Mouse (Mus musculus) olfactory bulb, adult 2 months (tissue): ENCODE measurements around the gene Slc6a1. TPM values are rescaled to one million over a fixed set of nuclear protein-coding genes. Genes with fewer than 3 reads are reported as not detected.

Experiments
- H3K27ac ChIP-seq: fragments of 200-500 bp; 2 replicates; pipeline ENCODE4 v1.5.1; 2012; ENCODE audit warnings: low read depth, low read length; ENCODE audit not compliant: insufficient read depth
- H3K4me1 ChIP-seq: fragments of 200-500 bp; 2 replicates; pipeline ENCODE4 v1.6.1; 2012; ENCODE audit warnings: low read length; ENCODE audit not compliant: control insufficient read depth, insufficient read depth
- H3K4me3 ChIP-seq: fragments of 200-500 bp; 2 replicates; pipeline ENCODE4 v1.5.1; 2012; ENCODE audit warnings: mild to moderate bottlenecking, low read depth, low read length, moderate library complexity; ENCODE audit not compliant: insufficient read depth
- CTCF ChIP-seq: fragments of 200-500 bp; IDR thresholded peaks from 2 replicates; pipeline ENCODE4 v1.5.1; 2012; ENCODE audit warnings: low read depth, mild to moderate bottlenecking, low read length, moderate library complexity; ENCODE audit not compliant: insufficient read depth
- POLR2A ChIP-seq: fragments of 200-500 bp; IDR thresholded peaks from 2 replicates; pipeline ENCODE4 v1.6.1; 2012; ENCODE audit warnings: mild to moderate bottlenecking, low read depth, low read length, moderate library complexity; ENCODE audit not compliant: insufficient read depth
- WGBS: fragments of 180-500 bp; shearing (Covaris S2); methylation state at CpG from one replicate; pipeline ENCODE4 v1.1.7; 2018; 5-methylcytosine and 5-hydroxymethylcytosine counted together
- polyA plus RNA-seq: library from polyadenylated mRNA; stranded (reverse); fragments of >200 nt; gene quantifications from 2 replicates; pipeline ENCODE4 v1.2.4, GENCODE M21; 2012; ENCODE audit warnings: low replicate concordance; ENCODE audit not compliant: missing spikeins, insufficient read depth, insufficient read length

The Slc6a1 gene
- polyA plus RNA-seq, 1 experiment = 94.2 TPM

DNA sequence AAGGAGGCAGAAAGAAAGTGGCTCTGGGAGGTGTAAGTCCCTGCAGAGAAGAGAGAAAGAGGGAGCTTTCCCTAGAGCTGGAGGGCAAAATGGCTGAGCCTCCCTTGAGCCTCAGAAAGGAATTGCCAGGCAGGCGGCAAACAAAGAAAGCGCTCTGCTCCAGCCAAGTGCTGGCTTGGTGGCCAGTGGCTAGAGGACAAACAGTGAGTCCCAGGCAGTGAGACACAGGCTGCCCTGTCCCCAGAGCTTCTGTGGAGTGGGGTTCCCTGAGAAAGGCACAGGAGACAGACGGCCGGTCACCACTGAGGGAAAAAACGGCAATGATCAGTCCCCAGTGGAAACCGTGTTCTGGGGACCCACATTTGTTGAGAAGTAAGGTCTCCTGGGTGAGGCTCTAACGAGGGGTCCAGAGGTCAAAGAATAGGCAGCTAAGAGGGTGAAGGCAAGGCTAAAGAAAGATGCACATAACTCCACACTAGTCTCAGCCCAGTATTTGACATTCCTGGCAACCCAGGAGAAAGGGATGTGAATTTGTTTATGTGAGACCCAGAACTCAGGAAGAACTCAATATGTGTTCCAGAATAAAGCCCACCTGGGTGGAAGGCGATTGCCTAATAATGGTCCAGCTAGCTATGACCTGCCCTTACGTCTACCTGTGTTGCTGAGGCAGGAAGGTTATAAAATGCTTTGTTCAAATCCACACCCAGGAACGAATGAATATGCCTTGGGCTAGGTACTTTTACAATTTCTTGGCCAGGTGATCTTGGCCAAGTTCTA is 1.7 kb downstream of the Slc6a1 start:
- Histone ChIP-seq H3K4me1 (peaks cover 39% of the 10 kb centered on the region), H3K4me3 (peak overlapping the region; percentile 59), H3K27ac (peak overlapping the region; percentile 87)
- 33% methylated on average over 10 of the region's 10 CpGs for WGBS
- TF ChIP-seq POLR2A (no peak), CTCF (no peak)

DNA sequence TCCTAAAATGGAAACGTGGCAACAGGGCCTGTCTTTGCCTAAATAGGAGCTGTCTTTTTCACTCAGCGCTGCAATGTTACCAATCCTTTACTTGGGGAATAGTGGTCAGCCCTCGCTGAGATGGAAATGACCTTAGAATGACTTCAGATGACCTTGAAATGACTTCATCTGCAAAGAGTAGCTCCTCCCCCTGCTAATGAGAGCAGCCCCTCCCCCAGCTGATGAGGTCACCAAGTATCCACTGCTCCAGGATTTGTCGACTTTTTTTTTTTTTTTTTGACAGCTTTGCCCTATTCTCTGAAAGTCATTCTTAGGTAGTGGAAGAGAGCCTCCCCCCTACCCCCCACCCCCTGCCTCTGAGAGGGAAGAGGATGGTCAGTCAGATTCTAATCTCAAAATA is 3.0 kb downstream of the Slc6a1 start:
- peak overlapping the region; percentile 87 for H3K27ac ChIP-seq
- WGBS = 20% methylated on average over 4 of the region's 4 CpGs
- no peak for TF ChIP-seq CTCF
- TF ChIP-seq POLR2A = no peak
- peaks cover 46% of the 10 kb centered on the region for H3K4me1 ChIP-seq
- H3K4me3 ChIP-seq = peak overlapping the region; percentile 32

DNA sequence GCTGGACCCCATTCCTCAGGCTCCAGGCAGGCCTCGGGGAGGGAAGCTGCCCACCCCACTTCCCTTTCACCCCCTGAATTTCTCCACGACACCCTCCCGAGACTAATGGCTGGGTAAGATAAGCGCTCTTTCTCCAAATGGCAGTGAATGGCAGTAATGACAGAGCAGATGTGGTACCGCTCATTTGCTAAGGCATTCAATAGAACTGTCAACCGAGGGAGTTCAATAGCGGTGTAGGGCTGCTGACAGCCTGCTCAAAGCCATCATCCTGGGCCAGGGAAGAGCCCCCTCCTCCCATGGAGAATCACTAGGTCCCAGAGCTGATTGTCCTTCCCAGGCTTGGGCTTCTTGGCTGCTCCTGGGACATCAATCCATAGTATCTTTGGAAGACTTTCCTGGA is 6.7 kb downstream of the Slc6a1 start:
- TF ChIP-seq POLR2A = no peak
- TF ChIP-seq CTCF = no peak
- Histone ChIP-seq H3K27ac (peak overlapping the region; percentile 63), H3K4me1 (peaks cover 64% of the 10 kb centered on the region), H3K4me3 (no peak overlapping the region)
- WGBS = 27% methylated on average over 7 of the region's 7 CpGs

DNA sequence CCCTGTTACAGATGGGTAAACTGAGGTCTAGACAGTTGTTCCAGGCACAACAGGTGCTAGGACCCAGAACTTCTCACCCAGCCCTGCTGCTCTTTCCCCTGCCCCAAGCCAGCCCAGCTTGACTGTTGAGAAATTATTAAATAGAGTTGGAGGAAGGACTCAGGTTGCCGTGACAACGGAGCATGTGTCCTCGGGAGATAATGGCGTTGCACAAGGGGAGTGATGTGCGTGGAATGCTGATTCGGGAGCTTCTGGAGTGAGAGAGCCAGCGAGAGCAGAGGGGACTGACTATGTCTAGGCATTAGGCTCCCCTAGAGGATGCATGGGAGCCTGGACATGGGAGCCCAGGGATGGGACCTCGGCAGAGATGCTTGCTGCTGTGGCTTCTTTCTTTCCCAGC is 7.7 kb downstream of the Slc6a1 start:
- TF ChIP-seq CTCF = no peak
- TF ChIP-seq POLR2A = no peak
- Histone ChIP-seq H3K4me1 (peaks cover 66% of the 10 kb centered on the region), H3K27ac (peak overlapping the region; percentile 61), H3K4me3 (0 out of 2 replicates have a peak overlapping the region, but pooled peaks have one; percentile 2)
- 12% methylated on average over 8 of the region's 8 CpGs for WGBS

DNA sequence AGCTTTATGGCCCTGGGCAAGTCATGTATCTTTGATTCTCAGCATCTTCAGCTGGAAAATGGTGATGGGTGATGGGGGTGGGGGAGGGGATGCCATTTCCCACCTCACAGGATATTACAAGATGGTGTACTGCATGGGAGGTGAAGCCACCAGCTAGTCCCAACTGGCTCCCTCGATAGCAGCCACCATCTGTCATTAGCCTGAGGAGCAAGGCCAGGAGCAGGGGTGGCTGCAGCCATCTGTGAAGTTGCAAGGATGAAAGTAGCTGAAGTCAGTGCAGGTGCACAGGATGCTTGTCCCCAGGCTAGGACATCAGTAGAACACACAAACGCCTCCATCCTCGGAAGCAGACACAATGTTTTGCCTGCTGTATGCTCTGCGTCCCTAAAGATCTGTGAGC is 8.5 kb downstream of the Slc6a1 start:
- Histone ChIP-seq H3K4me1 (peaks cover 67% of the 10 kb centered on the region), H3K27ac (peak overlapping the region; percentile 61; the same call in 1 of the 2 replicates), H3K4me3 (no peak overlapping the region)
- no peak for TF ChIP-seq POLR2A
- no peak for TF ChIP-seq CTCF
- 39% methylated on average over 4 of the region's 4 CpGs for WGBS

DNA sequence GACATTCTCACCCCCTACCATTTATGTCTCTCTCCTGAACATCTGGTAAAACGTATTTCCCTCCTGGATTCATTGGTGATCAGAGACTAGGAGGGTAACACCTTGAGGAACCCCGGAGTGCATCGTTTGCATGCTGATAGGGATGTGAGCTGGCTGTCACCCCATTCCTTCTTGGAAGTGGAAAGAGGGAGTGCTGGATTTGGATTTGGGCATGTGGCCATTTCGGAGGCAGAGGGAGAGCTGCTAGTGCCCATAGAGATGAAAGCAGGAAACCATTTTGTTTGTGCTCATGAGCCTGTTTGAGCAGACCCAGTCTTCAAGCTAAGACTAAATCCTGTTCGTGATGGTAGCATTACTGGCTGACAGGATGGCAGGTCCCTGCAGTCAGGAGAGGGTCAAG is 9.0 kb downstream of the Slc6a1 start:
- Histone ChIP-seq H3K4me1 (peaks cover 67% of the 10 kb centered on the region), H3K4me3 (no peak overlapping the region), H3K27ac (peak overlapping the region; percentile 61; the same call in 1 of the 2 replicates)
- TF ChIP-seq POLR2A = no peak
- no peak for TF ChIP-seq CTCF
- 42% methylated on average over 5 of the region's 5 CpGs for WGBS

DNA sequence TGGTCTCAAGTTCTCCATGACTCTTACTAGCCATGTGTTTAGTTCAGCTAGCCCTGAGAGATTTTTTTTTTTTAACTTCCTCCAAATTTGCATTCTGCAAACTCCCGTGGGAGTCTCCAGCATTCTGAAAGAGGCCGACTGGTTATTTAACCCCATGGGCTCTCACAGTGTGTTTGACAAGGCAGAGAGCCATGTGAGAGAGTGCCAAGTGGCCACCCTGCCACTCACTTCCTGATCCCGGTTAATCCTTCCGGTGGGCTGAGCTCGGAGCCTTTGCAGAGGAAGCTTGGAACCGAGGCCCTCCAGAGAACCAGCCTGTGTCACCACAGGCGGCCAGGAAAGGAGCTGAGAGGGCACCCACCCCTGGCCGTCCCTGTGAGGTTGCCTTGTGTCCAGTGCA is 11.1 kb downstream of the Slc6a1 start:
- Histone ChIP-seq H3K27ac (peak overlapping the region; percentile 49), H3K4me3 (no peak overlapping the region), H3K4me1 (peaks cover 68% of the 10 kb centered on the region)
- 17% methylated on average over 8 of the region's 8 CpGs for WGBS
- no peak for TF ChIP-seq CTCF
- no peak for TF ChIP-seq POLR2A

DNA sequence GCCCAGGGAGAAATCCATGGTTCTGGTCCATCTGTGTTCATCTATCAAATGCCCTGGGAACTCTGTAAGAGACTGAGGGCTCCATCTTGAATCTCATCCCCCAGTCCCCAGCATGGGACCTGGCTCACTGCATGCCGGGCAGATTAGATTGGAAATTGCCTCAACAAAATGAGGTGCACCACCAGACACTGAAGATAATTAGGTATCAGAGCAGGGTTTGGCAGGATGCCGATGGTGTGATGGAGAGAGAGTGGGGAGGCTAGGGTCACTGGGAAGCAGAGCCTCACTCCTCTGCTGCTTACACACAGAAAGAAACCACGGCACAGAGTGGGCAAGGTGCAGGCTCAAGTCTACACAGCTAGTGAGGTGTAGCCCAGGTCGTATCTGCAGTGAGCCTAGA is 12.7 kb downstream of the Slc6a1 start:
- 54% methylated on average over 4 of the region's 4 CpGs for WGBS
- Histone ChIP-seq H3K4me1 (peaks cover 64% of the 10 kb centered on the region), H3K27ac (no peak overlapping the region), H3K4me3 (no peak overlapping the region)
- TF ChIP-seq CTCF (no peak), POLR2A (no peak)

DNA sequence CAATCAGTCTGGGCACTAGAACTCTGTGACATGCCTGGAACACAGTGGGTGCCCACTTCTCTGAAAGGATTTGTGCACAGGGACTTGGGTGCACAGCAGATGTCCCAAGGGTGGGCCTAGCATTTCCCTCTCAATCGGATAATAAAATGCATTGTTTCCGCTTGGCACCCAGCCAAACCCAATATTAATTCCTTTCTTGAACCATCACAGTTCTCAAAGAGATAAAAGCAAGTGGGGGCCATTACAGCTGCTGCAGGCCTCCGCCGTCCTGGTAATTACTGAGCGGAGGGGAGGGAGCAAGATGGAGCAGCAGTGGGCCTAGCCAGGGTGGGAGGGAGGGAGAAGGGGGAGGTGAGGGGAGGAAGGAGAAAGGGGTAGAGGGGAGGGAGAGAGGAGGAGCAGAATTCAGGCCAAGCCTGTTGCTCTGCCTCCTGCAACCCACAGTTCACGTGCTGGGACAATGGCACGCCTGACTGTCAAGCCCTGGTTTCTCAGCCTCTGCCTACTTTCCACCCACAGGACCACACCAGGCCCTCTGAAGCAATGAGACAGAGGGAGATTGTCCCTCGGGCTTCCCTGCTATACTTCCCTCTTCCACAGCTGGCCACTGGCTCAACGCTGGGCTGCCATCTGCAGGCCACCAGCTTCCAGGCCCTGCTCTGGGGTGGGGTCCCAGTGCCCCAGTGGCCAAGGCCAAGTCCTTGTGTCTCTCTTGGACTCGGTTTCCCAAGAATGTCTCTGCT is 15.0 kb downstream of the Slc6a1 start:
- peaks cover 54% of the 10 kb centered on the region for H3K4me1 ChIP-seq
- peak overlapping the region; percentile 66 for H3K27ac ChIP-seq
- TF ChIP-seq POLR2A (no peak), CTCF (no peak)
- H3K4me3 ChIP-seq = no peak overlapping the region
- 22% methylated on average over 10 of the region's 10 CpGs for WGBS
